Mouse (Mus musculus): ENCODE measurements around the gene Tmem169. TPM values are rescaled to one million over a fixed set of nuclear protein-coding genes. Genes with fewer than 3 reads are reported as not detected.
"Not testable (repeated sequence)": the region's sequence is repeated elsewhere in the genome, so short reads cannot be mapped to it uniquely, and the experiment has no call there.

Gene Tmem169
- polyA plus RNA-seq (2014; fragmentation: Nextera tagmentation; extraction: Ambion mirVana): 25.5 TPM in 2 replicates

DNA sequence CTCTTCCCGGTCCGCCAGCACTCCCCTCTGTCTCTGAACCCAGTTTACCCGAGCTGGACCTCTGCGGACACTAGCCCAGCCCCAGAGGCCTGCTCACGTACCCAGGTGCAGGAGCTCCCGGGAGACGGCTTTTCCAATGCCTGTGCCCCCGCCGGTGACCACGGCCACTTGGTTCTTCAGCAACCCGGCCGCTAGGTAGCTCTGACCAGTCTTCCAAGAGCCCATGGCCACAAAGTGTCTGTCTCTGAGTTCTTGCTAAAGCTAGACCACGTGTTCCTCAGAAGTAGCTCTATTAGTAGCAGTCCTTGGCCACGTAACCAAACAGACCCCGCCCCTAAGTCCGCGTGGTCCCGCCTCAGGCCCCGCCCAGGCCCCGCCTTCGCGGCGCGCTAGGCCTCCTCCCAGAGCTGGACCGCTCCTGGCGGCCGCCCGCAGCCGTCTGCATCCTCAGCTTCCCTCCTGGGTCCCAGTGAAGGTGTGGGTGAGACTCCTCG lies at the start of gene Tmem169, which contains the start of gene Pecr:
Gene Tmem169 (plus strand): TSS at position 378 of the 494 bp plus-strand sequence.
Gene Pecr (minus strand): TSS at position 323 of the 494 bp plus-strand sequence.
- Histone ChIP-seq H3K27me3 (ENCODE audit: control insufficient read depth, insufficient read depth, low read length) (no peaks in the 10 kb centered on the region), H3K9me3 (ENCODE audit: control insufficient read depth, low read length) (no peaks in the 10 kb centered on the region), H3K4me3 (ENCODE audit: low read depth, low read length) (peak within 1 kb of the TSS; percentile 44), H3K9ac (ENCODE audit: low read depth, low read length) (peak within 1 kb of the TSS; percentile 69), H3K4me1 (replicated peaks; ENCODE audit: control insufficient read depth, insufficient read depth, low read length) (no peaks in the 10 kb centered on the region; the same call in 1 of the 2 replicates), H3K4me2 (replicated peaks; ENCODE audit: low read depth, low read length) (peak within 1 kb of the TSS; percentile 74), H3K27ac (ENCODE audit: low read depth, low read length) (peak within 1 kb of the TSS; percentile 58; the same call in 1 of the 2 replicates), H3K36me3 (ENCODE audit: control insufficient read depth, insufficient read depth, low read length) (no peaks in the 10 kb centered on the region)
- DNase-seq (ENCODE audit: low spot score) (peak; percentile 96), ATAC-seq (ENCODE audit: low FRiP score) (peak; percentile 98)
- 0% methylated on average over 30 of the region's 30 CpGs for WGBS

DNA sequence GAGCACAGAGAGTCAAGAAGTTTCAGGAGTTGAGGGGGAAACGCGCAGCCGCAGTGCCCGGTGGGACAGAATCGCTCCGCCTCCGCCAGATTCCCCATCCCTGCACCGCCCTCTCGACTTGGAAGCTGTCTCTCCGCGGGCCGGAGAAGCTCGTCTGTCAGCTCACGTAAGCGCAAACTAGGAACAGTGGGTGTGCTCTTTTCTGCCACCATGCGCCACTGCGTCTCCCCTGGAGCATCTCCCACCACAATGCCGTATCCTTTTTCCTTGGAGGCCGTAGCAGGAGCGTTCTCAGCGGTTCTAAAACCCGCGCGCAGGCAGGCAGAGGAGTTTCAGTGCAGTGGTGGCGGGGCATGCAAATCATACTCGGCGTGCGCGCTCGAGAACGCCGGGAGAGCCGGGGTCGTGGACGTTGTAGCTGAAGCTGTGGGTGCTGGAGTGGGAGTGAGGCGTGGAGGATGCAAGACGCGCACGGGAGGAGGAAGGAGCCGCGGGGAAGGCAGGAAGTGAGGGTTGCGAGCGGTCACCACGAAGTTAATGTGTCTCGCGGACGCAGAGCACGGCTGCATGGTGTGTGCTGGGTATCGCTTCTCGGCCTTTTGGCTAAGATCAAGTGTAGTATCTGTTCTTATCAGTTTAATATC lies 47.7 kb upstream of the Tmem169 start:
- peak overlapping the region; percentile 64 for H3K9ac ChIP-seq (ENCODE audit: low read depth, low read length)
- H3K4me3 ChIP-seq (ENCODE audit: low read depth, low read length): peak overlapping the region; percentile 49
- H3K27ac ChIP-seq (ENCODE audit: low read depth, low read length): peak overlapping the region; percentile 67
- H3K9me3 ChIP-seq (ENCODE audit: control insufficient read depth, low read length); H3K36me3 ChIP-seq (ENCODE audit: control insufficient read depth, insufficient read depth, low read length); H3K27me3 ChIP-seq (ENCODE audit: control insufficient read depth, insufficient read depth, low read length); H3K4me1 ChIP-seq (replicated peaks; ENCODE audit: control insufficient read depth, insufficient read depth, low read length): not testable (repeated sequence)
- peak; percentile 82 for DNase-seq (ENCODE audit: low spot score)
- WGBS: under 1% methylated on average over 35 of the region's 50 CpGs
- H3K4me2 ChIP-seq (replicated peaks; ENCODE audit: low read depth, low read length): peak overlapping the region; percentile 75
- peak; percentile 88 for ATAC-seq (ENCODE audit: low FRiP score)

DNA sequence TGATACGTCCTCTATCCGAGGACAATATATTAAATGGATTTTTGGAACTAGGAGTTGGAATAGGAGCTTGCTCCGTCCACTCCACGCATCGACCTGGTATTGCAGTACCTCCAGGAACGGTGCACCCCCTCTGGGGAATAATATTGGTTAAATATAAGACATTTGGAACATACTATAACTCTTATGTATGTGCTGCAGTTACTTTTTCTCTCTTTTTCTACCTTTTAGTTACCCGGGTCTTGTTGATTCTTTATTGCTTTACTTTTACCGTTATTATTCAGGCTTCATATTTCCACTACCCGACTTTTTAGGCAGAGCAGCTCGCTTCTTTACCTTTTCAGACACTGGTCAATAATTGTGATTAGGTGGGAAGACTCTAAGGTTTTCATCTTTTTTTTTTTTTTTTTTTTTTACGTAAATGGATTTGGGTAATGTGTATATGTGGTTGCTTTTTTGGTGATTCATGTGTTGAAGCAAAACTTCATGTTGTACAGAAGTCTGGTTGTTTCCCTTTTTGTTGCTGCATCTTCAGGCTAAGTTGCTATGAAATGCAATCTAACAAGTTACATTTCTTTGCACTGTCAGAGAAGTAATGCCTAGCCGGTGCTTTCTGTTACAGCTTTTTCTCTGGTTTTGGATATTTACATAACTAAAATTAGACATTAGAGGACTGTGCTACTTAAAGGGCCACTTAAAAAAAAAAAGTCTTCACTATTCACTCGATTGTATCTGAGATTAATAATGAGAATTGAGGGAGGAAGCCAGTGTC lies 47.0 kb upstream of the Tmem169 start:
- H3K9ac ChIP-seq (ENCODE audit: low read depth, low read length): no peak overlapping the region
- no peaks in the 10 kb centered on the region for H3K36me3 ChIP-seq (ENCODE audit: control insufficient read depth, insufficient read depth, low read length)
- H3K27me3 ChIP-seq (ENCODE audit: control insufficient read depth, insufficient read depth, low read length): no peaks in the 10 kb centered on the region
- no peak overlapping the region for H3K4me3 ChIP-seq (ENCODE audit: low read depth, low read length)
- ATAC-seq (ENCODE audit: low FRiP score) (peak; percentile 57; the same call in 1 of the 2 replicates), DNase-seq (ENCODE audit: low spot score) (no peak)
- H3K4me1 ChIP-seq (replicated peaks; ENCODE audit: control insufficient read depth, insufficient read depth, low read length): no peaks in the 10 kb centered on the region
- no peaks in the 10 kb centered on the region for H3K9me3 ChIP-seq (ENCODE audit: control insufficient read depth, low read length)
- no peak overlapping the region for H3K4me2 ChIP-seq (replicated peaks; ENCODE audit: low read depth, low read length)
- 8% methylated on average over 11 of the region's 13 CpGs for WGBS
- H3K27ac ChIP-seq (ENCODE audit: low read depth, low read length): no peak overlapping the region

DNA sequence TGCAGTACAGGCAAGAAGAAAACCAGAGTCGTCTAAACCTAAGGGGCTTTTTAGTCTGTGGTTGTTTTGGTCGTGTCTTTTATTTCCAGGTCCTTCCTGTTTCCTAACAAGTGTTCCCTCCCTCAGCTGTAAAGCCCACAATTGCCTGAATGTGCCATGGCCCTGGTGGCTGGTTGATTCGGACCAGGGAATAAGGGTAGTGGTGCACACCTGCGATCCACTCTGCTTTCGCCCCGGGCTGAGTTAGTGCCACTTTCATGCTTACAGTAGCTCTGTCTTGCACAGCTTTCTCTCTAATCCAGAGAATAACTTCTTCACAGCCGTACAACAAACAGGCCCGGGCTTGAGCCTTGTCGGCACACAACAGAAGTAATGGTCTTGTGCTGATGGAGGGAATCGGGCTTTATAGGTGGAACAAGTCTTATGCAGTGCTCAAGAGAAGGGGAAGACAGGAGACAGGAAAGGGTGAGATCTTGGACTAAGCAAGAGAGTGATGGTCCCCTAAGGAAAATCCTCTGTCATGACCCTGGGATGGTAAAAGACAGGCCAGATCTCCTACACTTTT lies 46.1 kb upstream of the Tmem169 start:
- Histone ChIP-seq H3K27me3 (ENCODE audit: control insufficient read depth, insufficient read depth, low read length) (no peaks in the 10 kb centered on the region), H3K36me3 (ENCODE audit: control insufficient read depth, insufficient read depth, low read length) (no peaks in the 10 kb centered on the region), H3K4me3 (ENCODE audit: low read depth, low read length) (no peak overlapping the region), H3K4me2 (replicated peaks; ENCODE audit: low read depth, low read length) (no peak overlapping the region), H3K4me1 (replicated peaks; ENCODE audit: control insufficient read depth, insufficient read depth, low read length) (no peaks in the 10 kb centered on the region), H3K9ac (ENCODE audit: low read depth, low read length) (no peak overlapping the region), H3K9me3 (ENCODE audit: control insufficient read depth, low read length) (no peaks in the 10 kb centered on the region), H3K27ac (ENCODE audit: low read depth, low read length) (no peak overlapping the region)
- no peak for ATAC-seq (ENCODE audit: low FRiP score)
- WGBS: 67% methylated on average over 10 of the region's 10 CpGs
- no peak for DNase-seq (ENCODE audit: low spot score)

DNA sequence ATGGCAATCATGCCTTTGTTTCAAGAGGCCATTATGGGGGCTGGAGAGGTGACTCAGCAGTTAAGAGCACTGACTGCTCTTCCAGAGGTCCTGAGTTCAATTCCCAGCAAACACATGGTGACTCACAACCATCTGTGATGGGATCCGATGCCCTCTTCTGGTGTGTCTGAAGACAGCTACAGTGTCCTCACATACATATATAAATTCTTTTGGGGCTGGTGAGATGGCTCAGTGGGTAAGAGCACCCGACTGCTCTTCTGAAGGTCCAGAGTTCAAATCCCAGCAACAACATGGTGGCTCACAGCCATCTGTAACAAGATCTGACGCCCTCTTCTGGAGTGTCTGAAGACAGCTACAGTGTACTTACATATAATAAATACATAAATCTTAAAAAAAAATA lies 45.1 kb upstream of the Tmem169 start:
- not testable (repeated sequence) for H3K9me3 ChIP-seq (ENCODE audit: control insufficient read depth, low read length); H3K27ac ChIP-seq (ENCODE audit: low read depth, low read length); H3K4me1 ChIP-seq (replicated peaks; ENCODE audit: control insufficient read depth, insufficient read depth, low read length); H3K4me3 ChIP-seq (ENCODE audit: low read depth, low read length); H3K4me2 ChIP-seq (replicated peaks; ENCODE audit: low read depth, low read length); ATAC-seq (ENCODE audit: low FRiP score); H3K9ac ChIP-seq (ENCODE audit: low read depth, low read length); DNase-seq (ENCODE audit: low spot score); H3K36me3 ChIP-seq (ENCODE audit: control insufficient read depth, insufficient read depth, low read length); H3K27me3 ChIP-seq (ENCODE audit: control insufficient read depth, insufficient read depth, low read length)
- 88% methylated on average over 3 of the region's 3 CpGs for WGBS

DNA sequence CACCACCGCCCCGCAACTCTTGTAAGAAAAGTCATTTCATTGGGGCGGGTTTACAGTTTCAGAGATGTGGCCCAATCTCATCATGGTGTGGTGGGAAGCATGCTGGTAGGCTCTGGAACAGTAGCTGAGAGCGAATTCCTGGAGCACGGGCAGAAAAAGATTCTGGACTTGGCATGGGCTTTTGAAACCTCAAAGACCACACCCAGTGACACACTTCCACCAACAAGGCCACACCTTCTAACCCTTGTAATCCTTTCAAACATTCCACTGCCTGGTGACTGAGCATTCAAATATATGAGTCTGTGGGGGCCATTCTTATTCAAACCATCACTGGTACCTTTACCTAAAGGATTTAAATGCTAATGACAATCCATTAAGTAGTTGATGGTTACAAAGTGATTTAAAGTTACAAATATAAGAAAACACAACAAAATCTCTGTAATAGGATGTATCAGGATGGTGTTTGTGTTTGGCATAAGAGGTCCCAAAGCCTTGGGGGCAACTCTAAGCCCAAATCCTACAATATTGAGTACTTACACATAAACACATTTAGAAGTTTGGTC lies 41.5 kb upstream of the Tmem169 start:
- DNase-seq (ENCODE audit: low spot score) (no peak), ATAC-seq (ENCODE audit: low FRiP score) (no peak)
- H3K36me3 ChIP-seq (ENCODE audit: control insufficient read depth, insufficient read depth, low read length): no peaks in the 10 kb centered on the region
- no peak overlapping the region for H3K9ac ChIP-seq (ENCODE audit: low read depth, low read length)
- no peaks in the 10 kb centered on the region for H3K27me3 ChIP-seq (ENCODE audit: control insufficient read depth, insufficient read depth, low read length)
- 89% methylated on average over 5 of the region's 5 CpGs for WGBS
- no peak overlapping the region for H3K4me3 ChIP-seq (ENCODE audit: low read depth, low read length)
- no peaks in the 10 kb centered on the region for H3K9me3 ChIP-seq (ENCODE audit: control insufficient read depth, low read length)
- H3K27ac ChIP-seq (ENCODE audit: low read depth, low read length): no peak overlapping the region
- H3K4me1 ChIP-seq (replicated peaks; ENCODE audit: control insufficient read depth, insufficient read depth, low read length): no peaks in the 10 kb centered on the region
- H3K4me2 ChIP-seq (replicated peaks; ENCODE audit: low read depth, low read length): no peak overlapping the region

DNA sequence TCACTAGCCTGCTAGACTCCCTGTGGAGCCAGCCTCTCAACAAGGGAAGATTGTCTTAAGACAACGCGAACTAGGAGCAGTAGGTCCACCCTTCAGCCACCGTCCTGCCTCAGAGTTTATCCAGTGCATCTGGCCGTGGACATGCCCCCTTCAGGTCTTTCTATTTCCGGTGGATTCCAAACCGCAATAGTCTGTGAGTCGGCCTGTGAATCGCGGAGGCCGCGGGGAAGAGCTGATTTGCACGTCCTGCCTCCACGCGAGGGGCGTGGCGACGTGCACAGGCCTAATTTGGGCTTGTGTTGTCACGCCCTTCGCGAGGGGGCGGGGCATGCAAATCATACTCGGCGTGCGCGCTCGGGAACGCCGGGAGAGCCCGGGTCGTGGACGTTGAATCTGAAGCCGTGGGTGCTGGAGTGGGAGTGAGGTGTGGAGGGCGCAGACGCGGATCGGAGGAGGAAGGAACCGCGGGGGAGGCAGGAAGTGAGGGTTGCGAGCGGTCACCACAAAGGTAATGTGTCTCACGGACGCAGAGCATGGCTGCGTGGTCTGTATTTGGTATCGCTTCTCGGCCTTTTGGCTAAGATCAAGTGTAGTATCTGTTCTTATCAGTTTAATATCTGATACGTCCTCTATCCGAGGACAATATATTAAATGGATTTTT lies 40.4 kb upstream of the Tmem169 start:
- WGBS: under 1% methylated on average over 45 of the region's 47 CpGs
- ATAC-seq (ENCODE audit: low FRiP score): peak; percentile 96
- Histone ChIP-seq H3K9ac (ENCODE audit: low read depth, low read length) (peak overlapping the region; percentile 91), H3K36me3 (ENCODE audit: control insufficient read depth, insufficient read depth, low read length) (no peaks in the 10 kb centered on the region), H3K4me2 (replicated peaks; ENCODE audit: low read depth, low read length) (peak overlapping the region; percentile 49), H3K27ac (ENCODE audit: low read depth, low read length) (peak overlapping the region; percentile 92), H3K9me3 (ENCODE audit: control insufficient read depth, low read length) (no peaks in the 10 kb centered on the region), H3K4me1 (replicated peaks; ENCODE audit: control insufficient read depth, insufficient read depth, low read length) (no peaks in the 10 kb centered on the region), H3K27me3 (ENCODE audit: control insufficient read depth, insufficient read depth, low read length) (no peaks in the 10 kb centered on the region), H3K4me3 (ENCODE audit: low read depth, low read length) (peak overlapping the region; percentile 29)
- peak; percentile 97 for DNase-seq (ENCODE audit: low spot score)
